Mouse (Mus musculus): Measurements from ENCODE around the gene Sowahc.

DNA sequence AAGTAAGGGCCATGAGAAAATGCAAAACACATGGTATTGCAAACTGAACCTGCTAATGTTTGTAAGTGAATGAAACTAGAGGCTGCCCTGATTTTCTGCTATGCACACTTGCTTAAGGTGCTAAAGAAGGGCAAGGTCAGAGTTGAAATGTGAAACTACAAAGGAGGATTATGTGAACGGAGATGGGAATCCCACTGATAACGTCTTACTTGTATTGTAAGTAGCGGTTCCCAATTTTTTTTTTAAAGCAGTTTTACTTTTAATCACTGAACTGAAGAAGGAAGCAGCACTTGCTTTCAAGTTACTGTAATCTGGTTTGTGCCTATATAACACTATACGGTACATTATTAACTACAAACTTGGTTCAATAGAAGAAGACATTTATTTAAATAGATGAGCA lies 2.1 kb downstream of the Sowahc start:
- TF ChIP-seq EP300 (IDR thresholded peaks at IDR 0.05; ENCODE audit: insufficient read depth, low read depth, low read length) (no peak), POLR2A (IDR thresholded peaks at IDR 0.05; ENCODE audit: insufficient read depth, low read depth, low read length) (no peak), CTCF (IDR thresholded peaks at IDR 0.05) (no peak)
